Mouse (Mus musculus) spleen, adult 2 months (tissue): ENCODE data around the gene Fgfr2.

Source experiments
- CTCF ChIP-seq: fragments of 200-500 bp; IDR thresholded peaks from 2 replicates; pipeline ENCODE4 v1.5.1; 2011; ENCODE audit warnings: mild to moderate bottlenecking, inconsistent platforms; ENCODE audit not compliant: insufficient read depth, insufficient read length, insufficient replicate concordance; ENCODE audit errors: extremely low read depth
- POLR2A ChIP-seq: fragments of 200-500 bp; IDR thresholded peaks from 2 replicates; pipeline ENCODE4 v1.6.1; 2011; ENCODE audit warnings: low read depth, low read length, inconsistent platforms

- TF ChIP-seq CTCF = no peak
- TF ChIP-seq POLR2A = no peak
Observed at GRCm38 (mm10) chr7:131322192-131322591, 1801.0 kb downstream of the Fgfr2 start, which contains the start of gene Cuzd1.
